Mouse (Mus musculus) kidney, adult 11 months (tissue): ENCODE measurements around the gene Bcl6.
A peak's percentile ranks its signal among the peaks of the same experiment; 100 is the strongest.

ENCODE experiments used
- DNase-seq: peaks from one replicate; pipeline ENCODE4 v3.0.0; 2022

Gene Bcl6

GRCm38 (mm10) chr16:23972126-23972740 is 16.4 kb downstream of the Bcl6 start:
- DNase-seq, result peak; percentile 54

DNA sequence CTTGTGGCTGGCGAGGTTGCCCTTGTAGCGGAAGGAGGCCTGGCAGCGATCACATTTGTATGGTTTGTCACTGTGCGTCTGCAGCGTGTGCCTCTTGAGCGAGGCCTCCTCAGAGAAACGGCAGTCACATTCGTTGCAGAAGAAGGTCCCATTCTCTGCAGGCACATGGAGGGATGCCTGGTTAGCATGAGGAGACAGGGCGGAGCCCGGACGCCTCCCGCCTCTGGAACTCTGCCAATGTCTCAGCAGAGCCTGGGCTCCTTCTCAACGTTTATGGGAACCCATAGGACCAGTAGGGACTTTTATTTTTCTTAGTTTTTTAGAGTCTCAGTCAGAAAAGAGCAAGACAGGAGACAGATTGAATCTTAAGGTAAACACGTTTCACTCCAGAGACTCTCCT is 18.7 kb downstream of the Bcl6 start:
- DNase-seq, result no peak

DNA sequence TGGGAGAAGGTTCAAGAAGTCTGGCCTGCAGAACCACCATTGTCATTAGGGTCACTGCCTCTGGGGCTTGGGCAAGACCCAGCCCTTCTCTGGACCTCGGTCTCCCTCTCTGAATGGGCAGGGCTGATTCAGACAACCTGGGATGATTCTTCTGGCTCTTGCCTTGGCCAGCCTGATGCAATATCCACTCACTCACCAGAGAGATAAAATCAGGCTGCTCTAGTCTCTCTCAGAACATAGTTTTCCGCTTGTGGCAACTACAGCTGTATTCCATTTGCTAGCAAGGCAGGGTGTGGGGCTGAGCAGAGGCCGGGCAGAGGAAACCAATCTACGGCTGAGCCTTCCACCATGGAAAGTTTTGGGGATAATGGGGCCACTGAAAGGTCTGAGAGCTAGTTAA is 19.8 kb downstream of the Bcl6 start:
- DNase-seq, result no peak

DNA sequence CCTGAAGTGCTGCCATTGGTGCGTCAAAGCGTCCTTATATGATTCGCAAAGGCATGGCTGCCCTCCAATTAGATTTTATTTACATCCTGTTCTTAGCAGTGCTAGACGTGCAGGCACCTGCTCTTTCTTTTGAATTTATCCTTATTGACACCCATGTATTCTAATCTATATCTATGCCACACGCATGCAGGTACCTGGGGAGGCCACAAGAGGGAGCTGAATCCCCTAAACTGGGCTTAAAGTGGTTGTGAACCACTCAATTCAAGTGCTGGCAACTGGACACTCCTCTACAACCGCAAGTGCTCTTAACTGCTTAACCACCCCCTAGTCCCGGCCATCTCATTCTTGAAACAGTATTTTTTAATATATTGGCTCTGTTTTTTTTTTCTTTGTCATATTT is 21.4 kb downstream of the Bcl6 start:
- no peak for DNase-seq

DNA sequence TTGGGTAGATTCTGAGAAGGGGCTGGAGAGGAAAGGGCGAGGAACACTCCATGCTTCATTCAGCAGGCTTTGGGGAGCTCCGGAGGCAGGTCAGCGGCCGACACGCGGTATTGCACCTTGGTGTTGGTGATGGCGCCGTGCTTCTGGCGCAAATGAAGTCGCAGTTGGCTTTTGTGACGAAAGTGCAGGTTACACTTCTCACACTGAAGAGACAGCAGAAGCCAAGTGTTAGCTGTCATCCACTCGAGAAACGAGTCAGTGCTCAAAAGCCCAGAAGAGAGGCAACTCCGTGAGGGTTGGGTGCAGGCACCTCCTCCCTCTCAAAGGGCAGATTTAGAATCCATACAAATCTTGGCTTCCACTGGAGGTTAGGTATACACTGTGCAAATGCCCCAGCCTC is 22.6 kb downstream of the Bcl6 start:
- no peak for DNase-seq

DNA sequence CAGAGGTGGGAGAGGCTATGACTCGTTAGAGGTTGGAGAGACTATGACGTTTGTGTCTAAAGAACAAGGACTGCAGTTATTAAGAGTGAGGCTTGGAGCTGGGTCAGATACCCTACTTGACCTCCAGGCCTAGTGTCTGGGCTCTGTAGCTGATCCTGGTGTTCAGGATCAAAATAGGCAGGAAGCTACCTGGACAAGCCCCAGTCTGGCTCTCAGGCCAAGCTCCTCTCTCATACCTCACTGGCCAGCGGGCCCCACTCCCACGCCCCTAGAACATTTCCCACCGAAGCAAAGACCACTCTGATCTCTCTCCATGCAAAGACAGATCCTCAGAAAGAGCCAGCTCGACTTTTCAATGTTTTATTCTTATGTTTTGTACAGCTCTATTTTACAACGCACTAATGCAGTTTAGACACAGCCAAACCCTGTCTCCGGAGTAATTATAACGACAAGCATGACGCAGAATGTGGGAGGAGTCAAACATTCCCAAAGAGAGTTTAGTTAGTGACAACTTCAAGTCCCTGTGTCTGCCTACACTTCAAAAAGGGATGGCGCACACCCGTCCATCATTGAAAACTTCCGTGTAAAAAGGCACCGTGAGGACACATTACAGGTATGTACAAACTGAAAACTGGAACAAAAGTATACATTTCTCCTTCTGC is 23.8 kb downstream of the Bcl6 start:
- DNase-seq, result no peak

- DNase-seq, result no peak
These were observed 24.6 kb downstream of the Bcl6 start for GRCm38 (mm10) chr16:23963896-23964668.

DNA sequence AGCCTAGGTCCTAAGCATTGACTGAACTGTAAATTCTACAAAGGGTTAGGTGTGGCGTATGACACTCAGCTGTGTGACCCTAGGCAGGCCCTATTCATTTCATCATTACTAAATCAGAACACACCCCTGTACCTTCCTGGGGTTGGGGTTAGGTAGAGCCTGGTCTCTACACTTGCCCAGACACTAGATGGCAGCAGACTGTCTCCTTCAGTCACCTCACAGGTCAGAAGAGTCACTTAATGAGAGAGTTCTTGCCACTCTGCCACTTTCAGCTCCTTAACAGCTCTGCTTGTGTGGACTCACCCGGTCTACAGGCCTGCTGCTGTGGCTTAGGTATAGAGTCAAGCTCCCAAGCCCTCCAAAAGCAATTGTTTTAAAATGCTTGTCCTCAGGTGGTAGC is 26.3 kb downstream of the Bcl6 start:
- no peak for DNase-seq

GRCm38 (mm10) chr16:23958938-23959337 is 29.7 kb downstream of the Bcl6 start:
- no peak for DNase-seq

GRCm38 (mm10) chr16:23953959-23954260 is 34.7 kb downstream of the Bcl6 start:
- DNase-seq, result no peak

- DNase-seq, result no peak
These were observed 35.3 kb downstream of the Bcl6 start for GRCm38 (mm10) chr16:23953189-23953958.

DNA sequence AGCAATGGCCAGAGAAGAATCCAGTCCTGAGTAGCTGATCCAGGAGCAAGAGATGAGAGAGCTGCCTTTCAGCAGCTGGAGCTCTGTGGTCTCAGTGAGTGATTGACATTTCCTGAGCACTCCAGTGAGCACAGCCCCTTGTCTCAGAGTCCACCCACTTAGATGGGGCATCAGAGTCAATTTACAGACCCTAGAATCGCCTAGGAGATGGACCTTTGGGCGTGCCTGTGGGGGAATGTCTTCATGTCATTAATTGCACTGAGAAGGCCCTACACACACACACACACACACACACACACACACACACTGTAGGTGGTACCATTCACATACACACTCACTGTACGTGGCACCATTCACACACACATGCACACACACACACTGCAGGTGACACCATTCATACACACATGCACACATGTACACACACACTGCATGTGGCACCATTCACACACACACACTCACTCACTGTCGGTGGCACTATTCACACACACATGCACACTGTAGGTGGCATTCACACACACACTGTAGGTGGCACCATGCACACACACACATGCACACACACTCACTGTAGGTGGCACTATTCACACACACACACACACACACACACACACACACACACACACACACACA is 36.4 kb downstream of the Bcl6 start:
- no peak for DNase-seq

GRCm38 (mm10) chr16:23947654-23948053 is 41.0 kb downstream of the Bcl6 start:
- DNase-seq, result no peak

DNA sequence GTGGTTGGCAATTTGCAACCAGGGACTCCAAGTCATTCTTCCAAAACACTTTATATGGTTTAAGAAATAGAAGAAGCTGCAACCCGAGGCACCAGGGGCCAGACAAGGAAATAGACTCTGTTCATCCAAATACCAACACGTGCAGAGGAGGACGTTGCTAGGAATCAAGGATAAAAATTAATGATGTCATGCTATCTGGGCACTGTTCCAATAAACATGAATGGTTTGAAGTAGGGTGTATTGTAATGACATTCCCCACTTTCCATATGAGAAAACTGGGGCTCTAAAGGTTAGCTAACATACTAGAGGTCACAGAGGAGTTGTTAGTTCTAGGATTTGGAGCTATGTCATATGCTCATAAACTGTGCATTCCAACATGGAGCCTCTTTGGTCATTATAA is 43.9 kb downstream of the Bcl6 start:
- no peak for DNase-seq

DNA sequence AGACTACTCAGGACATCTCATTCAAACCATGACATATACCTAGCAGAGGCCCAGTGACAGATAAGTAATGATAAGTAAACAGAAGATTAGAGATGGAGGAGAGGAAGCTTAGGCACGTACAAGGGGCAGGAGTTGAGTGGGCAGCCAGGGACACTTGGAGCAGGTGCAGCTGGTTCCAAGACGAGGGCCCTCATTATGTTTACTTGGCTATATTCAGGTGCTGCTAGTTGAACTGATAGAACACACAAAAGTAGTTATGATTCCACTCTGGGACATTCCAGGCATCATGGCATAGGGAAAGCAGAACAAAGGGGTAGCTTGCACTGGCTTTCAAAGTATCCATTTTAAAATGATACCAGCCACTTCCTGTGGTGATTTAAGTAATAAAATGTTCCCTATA is 54.3 kb downstream of the Bcl6 start:
- DNase-seq, result no peak

DNA sequence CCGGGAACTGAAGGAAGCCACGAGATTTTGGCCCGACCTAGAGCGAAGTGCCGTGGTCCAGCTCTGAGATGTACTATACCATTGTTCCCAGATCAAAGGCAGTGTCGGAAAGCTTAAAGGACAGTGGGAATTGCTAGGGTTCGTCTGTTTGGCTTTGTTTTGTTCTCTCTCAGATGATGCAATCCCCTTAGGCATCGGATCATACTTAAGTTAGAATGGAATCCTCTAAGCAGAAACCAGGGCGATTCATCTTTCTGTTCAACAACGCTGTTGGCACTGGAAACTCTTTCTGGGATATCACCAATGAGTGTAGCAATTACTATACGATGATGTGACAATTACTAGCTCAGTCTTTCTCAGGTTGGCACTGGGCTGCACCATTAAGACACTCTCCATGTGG is 56.4 kb downstream of the Bcl6 start, which contains the start of gene Rtp2:
TSS of gene Rtp2 (minus strand) at position 101 of the 400 bp plus-strand sequence.
- no peak for DNase-seq

DNA sequence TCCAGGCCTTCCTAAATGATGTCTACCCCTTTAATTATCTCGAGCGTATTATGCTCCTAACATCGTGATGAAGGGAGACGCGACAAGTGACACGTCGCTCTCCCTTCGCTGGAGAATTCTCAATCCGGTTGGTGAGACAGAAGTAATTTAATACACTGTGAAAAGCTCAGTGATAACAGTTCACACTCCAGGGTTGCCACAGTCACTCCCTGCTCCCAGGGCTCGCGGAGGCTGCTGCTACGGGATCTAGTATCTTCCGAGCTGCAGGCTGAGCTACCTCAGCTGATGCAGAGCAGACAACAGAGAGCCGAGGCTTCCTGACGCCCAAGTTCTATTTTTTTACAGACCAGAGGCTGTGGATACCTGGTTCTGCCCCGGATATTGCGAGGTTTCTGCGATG is 57.4 kb downstream of the Bcl6 start:
- no peak for DNase-seq

DNA sequence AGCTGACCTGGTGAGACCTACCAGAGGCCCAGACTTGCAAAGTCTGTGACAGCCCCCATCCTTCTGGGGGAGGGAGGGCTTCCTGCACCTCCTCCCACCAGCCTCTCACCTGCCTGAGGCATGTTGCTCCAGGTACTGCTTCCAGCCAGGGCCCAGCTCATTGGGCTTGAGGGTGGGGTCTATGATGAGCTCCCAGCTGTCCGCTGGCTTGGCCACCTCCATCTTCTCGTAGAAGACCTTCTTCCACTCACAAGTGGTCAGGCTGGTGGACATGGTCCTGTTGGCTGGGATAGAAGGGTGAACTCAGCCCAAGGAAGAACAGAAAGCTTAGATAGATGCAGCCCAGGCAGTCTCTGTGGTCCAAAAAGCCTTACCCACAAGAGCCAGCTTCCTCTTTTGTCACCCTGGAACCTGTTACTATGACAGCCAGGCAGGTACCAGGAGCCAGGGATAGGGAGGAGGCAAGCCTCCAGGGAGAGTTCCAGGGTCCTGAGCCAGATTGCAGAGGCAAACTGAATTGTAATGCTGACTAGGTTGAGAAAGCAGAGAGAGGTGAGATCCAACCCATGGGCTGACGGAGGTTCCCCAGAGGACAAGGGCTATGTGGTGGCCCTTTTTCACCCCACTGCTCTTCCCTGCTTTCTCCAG is 58.1 kb downstream of the Bcl6 start:
- no peak for DNase-seq

DNA sequence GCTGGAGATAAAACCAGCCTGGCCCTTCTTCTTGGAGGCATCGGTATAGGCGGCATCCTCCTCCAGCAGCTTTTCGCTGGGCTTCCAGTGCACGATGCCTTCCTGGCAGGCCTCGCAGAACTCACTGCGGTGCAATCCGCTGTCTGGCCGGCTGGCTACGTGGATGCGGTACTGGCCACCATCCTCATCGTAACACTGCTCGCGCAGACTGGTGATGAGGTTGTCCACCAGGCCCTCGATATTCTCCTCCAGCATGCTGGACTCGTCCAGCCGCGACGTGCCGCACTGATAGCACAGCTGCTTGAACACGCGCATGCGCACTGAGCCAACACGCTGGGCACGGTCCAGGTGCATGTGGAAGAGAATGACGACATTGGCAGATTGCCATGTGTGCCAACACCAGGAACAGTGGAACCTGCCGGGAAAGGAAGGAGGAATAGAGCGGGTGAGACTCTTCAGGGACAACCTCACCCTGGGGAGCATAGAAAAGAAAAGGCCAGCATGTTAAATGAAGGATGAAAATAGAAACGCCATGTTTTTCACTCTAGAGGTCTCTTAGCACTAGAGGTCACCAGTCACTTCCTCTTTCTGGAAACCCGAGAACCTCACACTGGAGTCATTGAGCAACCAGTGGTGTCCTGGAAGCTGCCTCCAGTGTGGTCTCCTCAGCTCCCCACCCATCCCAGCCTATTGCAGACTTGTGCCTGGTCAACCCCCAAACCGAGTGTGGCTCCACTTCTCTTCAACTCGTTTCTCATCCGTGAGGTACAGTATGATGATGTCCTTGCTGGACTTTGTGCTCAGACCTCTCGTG is 61.1 kb downstream of the Bcl6 start:
- no peak for DNase-seq

DNA sequence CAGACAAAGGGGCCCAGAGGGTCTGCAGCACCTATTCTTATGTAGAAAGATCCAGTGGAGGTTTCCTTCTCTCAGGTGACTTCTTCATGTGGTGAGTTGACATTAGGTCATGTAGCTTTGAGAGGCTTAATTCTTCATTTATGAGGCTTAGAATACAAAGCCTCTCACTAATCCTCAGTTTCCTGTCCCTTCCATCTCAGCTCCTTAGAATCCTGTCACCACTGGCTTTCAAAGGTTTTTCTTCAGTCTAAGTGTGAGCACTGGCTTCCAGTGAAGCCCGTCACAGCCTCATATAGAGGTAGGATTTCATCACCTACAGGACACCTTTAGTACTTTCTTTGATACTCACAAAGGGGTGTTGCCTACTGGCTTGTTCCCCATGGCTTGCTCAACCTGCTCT is 65.7 kb downstream of the Bcl6 start:
- DNase-seq, result no peak

DNA sequence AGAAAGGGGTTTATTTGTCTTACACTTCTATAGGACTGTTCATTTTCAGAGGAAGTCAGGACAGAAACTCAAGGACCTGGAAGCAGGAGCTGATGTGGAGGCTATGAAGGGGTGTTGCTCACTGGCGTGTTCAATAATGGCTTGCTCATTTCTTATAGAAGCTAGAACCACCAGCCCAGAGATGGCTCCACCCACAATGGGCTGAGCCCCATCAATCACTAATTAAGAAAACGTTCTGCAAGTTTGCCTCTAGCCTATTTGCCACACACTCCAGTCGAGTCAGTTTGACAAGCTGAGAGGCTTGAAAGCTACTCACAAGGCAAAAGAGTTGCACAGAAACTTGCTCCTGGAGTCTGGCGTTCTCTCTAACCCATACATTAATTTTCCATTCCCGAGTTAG is 67.0 kb downstream of the Bcl6 start:
- DNase-seq, result no peak

- no peak for DNase-seq
These were observed 69.2 kb downstream of the Bcl6 start for GRCm38 (mm10) chr16:23919418-23919817.
